Mouse (Mus musculus) thymus, adult 2 months (tissue): ENCODE data around the gene Cacybp. TPM values are rescaled to one million over a fixed set of nuclear protein-coding genes. Genes with fewer than 3 reads are reported as not detected.

Experiments used
- DNase-seq: peaks from one replicate; pipeline ENCODE4 v3.0.0; 2021
- H3K27ac ChIP-seq: fragments of 200-500 bp; 2 replicates; pipeline ENCODE4 v1.5.1; 2012; ENCODE audit warnings: low read length, control low read depth; ENCODE audit not compliant: control insufficient read depth, insufficient read depth
- H3K27me3 ChIP-seq: fragments of 200-500 bp; 2 replicates; pipeline ENCODE4 v1.6.1; 2012; ENCODE audit warnings: mild to moderate bottlenecking, low read length, moderate library complexity, mixed read lengths; ENCODE audit not compliant: control insufficient read depth, insufficient read depth
- H3K36me3 ChIP-seq: fragments of 200-500 bp; 2 replicates; pipeline ENCODE4 v1.6.1; 2012; ENCODE audit warnings: mild to moderate bottlenecking, low read length, moderate library complexity; ENCODE audit not compliant: control insufficient read depth, insufficient read depth
- H3K4me1 ChIP-seq: fragments of 200-500 bp; replicated peaks from 2 replicates; pipeline ENCODE4 v1.6.1; 2012; ENCODE audit warnings: low read length; ENCODE audit not compliant: control insufficient read depth, insufficient read depth
- H3K4me3 ChIP-seq: fragments of 200-500 bp; 2 replicates; pipeline ENCODE4 v1.5.1; 2012; ENCODE audit warnings: mild to moderate bottlenecking, low read length, control low read depth, moderate library complexity; ENCODE audit not compliant: control insufficient read depth, insufficient read depth
- CTCF ChIP-seq: fragments of 200-500 bp; IDR thresholded peaks from 2 replicates; pipeline ENCODE4 v1.5.1; 2012; ENCODE audit warnings: mild to moderate bottlenecking, control low read depth, low read length, moderate library complexity, borderline replicate concordance; ENCODE audit not compliant: control insufficient read depth, poor library complexity, insufficient read depth; ENCODE audit errors: extremely low read depth
- POLR2A ChIP-seq: fragments of 200-500 bp; IDR thresholded peaks from 2 replicates; pipeline ENCODE4 v1.6.1; 2012; ENCODE audit warnings: mild to moderate bottlenecking, low read length, control low read depth, moderate library complexity; ENCODE audit not compliant: control insufficient read depth, poor library complexity, insufficient read depth; ENCODE audit errors: extremely low read depth
- WGBS: fragments of 180-500 bp; shearing (Covaris S2); methylation state at CpG from one replicate; pipeline ENCODE4 v1.1.7; 2018; 5-methylcytosine and 5-hydroxymethylcytosine counted together
- polyA plus RNA-seq: library from polyadenylated mRNA; depleted of rRNA; stranded (reverse); fragments of >200 nt; gene quantifications from 2 replicates; pipeline ENCODE4 v1.2.3, GENCODE M21; 2012; rRNA removed

Cacybp gene
- polyA plus RNA-seq, 1 experiment = 15.0 TPM

DNA sequence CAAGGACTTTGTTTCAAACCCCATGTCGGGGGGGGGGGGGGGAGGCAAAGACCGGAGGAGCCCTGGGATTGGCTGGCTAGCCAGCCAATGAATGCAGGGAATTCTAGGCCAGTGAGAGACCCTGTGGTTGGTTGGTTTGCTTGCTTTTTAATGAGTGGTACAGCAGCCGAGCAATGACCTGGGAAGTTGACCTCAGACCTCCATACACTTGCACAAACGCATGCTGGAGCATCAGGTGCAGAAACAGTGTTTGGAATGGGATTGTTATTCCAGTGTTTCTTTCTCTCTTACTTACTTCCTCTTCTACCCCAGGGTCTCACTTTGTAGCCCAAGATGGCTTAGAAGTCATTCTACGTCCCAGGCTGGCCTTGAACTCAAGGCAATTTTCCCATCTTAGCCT lies 46.1 kb downstream of the Cacybp start:
- DNase-seq = no peak
- TF ChIP-seq POLR2A (no peak), CTCF (no peak)
- Histone ChIP-seq H3K27ac (no peak overlapping the region), H3K4me1 (peaks cover 2% of the 10 kb centered on the region), H3K4me3 (no peak overlapping the region), H3K27me3 (no peaks in the 10 kb centered on the region), H3K36me3 (no peaks in the 10 kb centered on the region)
- 91% methylated on average over 4 of the region's 5 CpGs for WGBS

DNA sequence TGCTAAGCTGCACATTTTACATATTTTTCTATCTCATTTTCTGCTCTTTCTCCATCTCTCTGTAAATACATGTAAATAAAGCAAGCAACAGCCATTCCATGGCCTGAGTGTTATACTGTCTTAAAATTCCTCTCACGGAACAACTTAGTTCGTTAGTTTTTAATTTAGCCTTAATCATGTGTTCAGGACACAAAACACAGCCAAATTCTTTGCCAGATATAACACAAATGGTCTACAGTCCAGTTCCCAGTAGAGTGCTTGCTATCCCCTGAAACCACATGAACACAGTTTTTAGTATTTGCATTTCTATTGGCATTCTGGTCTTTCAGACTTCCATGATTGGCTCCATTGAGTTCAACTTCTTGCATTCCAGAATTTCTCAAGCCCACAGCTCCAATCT lies 54.5 kb downstream of the Cacybp start:
- no peak for TF ChIP-seq CTCF
- TF ChIP-seq POLR2A = no peak
- H3K4me3 ChIP-seq = no peak overlapping the region
- DNase-seq = no peak
- H3K27ac ChIP-seq = no peak overlapping the region
- WGBS = 95% methylated on average over 2 of the region's 2 CpGs
- H3K36me3 ChIP-seq = no peaks in the 10 kb centered on the region
- H3K4me1 ChIP-seq = no peaks in the 10 kb centered on the region
- no peaks in the 10 kb centered on the region for H3K27me3 ChIP-seq

DNA sequence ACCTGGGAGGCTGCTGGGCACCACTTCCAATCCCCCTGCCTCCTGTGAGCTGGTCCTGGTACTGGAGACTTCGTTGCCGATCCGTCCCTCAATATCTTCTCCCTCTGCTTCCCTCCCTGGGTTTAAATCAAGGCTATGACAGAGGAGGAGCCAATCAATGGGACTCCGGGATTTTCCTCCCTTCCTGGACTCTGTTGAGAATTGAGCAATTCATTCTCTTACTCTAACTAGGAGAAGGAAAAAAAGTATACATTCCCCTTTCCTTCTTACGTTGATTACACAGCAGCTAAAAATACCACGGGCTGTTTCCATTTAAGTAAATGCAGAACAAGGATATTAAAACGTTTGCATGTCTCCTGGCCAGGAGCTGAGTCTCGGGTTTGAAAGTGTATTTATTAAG lies 59.2 kb downstream of the Cacybp start, which contains the start of gene Tnn:
Gene Tnn (minus strand): TSS at position 101 of the 400 bp plus-strand sequence.
- 75% methylated on average over 8 of the region's 8 CpGs for WGBS
- Histone ChIP-seq H3K4me3 (no peak within 1 kb of the TSS), H3K27ac (no peak within 1 kb of the TSS), H3K36me3 (no peaks in the 10 kb centered on the region), H3K4me1 (no peaks in the 10 kb centered on the region), H3K27me3 (no peaks in the 10 kb centered on the region)
- TF ChIP-seq CTCF (no peak), POLR2A (no peak)
- DNase-seq = no peak

Other genes starting within 250 kb of the Cacybp start
- 25.8 and 26.5 TPM in 2 replicates for gene 4930523C07Rik, start 168.5 kb downstream of the Cacybp start, polyA plus RNA-seq
- 0.12 and 0.13 TPM in 2 replicates for gene Tnn, start 59.3 kb downstream of the Cacybp start, polyA plus RNA-seq
- gene Mrps14, start 17.7 kb downstream of the Cacybp start, polyA plus RNA-seq = 32.8 and 34.9 TPM in 2 replicates